ENCODE assay signal across 10 mouse cellular contexts in genomic region chr2:72628626-72629470, GRCm38 (mm10).
DNase-seq lines count a peak whose midpoint lies in the region; ATAC-seq and TF ChIP-seq lines count a peak whose summit lies in the region.
"Had no signal": no experiment of that assay in that cellular context is flagged by ENCODE, and none has a peak within 500 bp of the region (broad histone marks: within the 10 kb centered on the region; RNA-seq: fewer than 3 reads in every experiment).

No protein-coding gene starts in this region.

- H3K9me3 ChIP-seq in forebrain, embryonic 10.5 days = peaks cover 2% of the 10 kb centered on the region; the same call in 1 of the 2 replicates
- no peaks in the 10 kb centered on the region for H3K9me3 ChIP-seq in forebrain, embryonic 11.5 days (ENCODE audit: control insufficient read depth, low read length)
- H3K9me3 ChIP-seq in limb, embryonic 14.5 days (ENCODE audit: control insufficient read depth, low read length) = no peaks in the 10 kb centered on the region
- H3K9me3 ChIP-seq: liver, embryonic 13.5 days had no signal

- ATAC-seq in forebrain, embryonic 11.5 days (replicated peaks; ENCODE audit: low FRiP score) = no peak
- ATAC-seq in limb, embryonic 14.5 days (ENCODE audit: low FRiP score, low read depth) = no peak
- ATAC-seq: Patski had no signal

- TF ChIP-seq POLR2A in embryonic fibroblast, embryonic 13.5 days (IDR thresholded peaks at IDR 0.05; ENCODE audit: low read depth, low read length) = no peak
- no peak for TF ChIP-seq POLR2A in limb, embryonic 14.5 days (IDR thresholded peaks at IDR 0.05; ENCODE audit: borderline replicate concordance, extremely low read depth, insufficient read depth, insufficient read length)

- no peak overlapping the region for H3K9ac ChIP-seq in forebrain, embryonic 11.5 days (ENCODE audit: low read length)
- H3K9ac ChIP-seq in limb, embryonic 14.5 days (ENCODE audit: low read depth, low read length, severe bottlenecking) = no peak overlapping the region
- H3K9ac ChIP-seq: liver, embryonic 13.5 days had no signal

- 62% methylated on average over 16 of the region's 16 CpGs for WGBS in forebrain, embryonic 10.5 days
- WGBS in forebrain, embryonic 11.5 days = 45% methylated on average over 16 of the region's 16 CpGs
- 42% methylated on average over 16 of the region's 16 CpGs for WGBS in limb, embryonic 14.5 days

- TF ChIP-seq CTCF in left cerebral cortex, adult 2 months (IDR thresholded peaks at IDR 0.05) = no peak
- no peak for TF ChIP-seq CTCF in embryonic fibroblast, embryonic 13.5 days (IDR thresholded peaks at IDR 0.05; ENCODE audit: borderline replicate concordance, insufficient read depth, low read length)

- no peak overlapping the region for H3K4me3 ChIP-seq in forebrain, embryonic 10.5 days
- H3K4me3 ChIP-seq in forebrain, embryonic 11.5 days (ENCODE audit: low read depth, low read length) = no peak overlapping the region
- H3K4me3 ChIP-seq in left cerebral cortex, adult 2 months = 0 out of 2 replicates have a peak overlapping the region, but pooled peaks have one; percentile 17
- H3K4me3 ChIP-seq in embryonic fibroblast, embryonic 13.5 days (ENCODE audit: insufficient read depth, low read length) = no peak overlapping the region
- H3K4me3 ChIP-seq in limb, embryonic 14.5 days (replicated peaks; ENCODE audit: low read length) = no peak overlapping the region
- H3K4me3 ChIP-seq: liver, embryonic 13.5 days had no signal

- H3K4me1 ChIP-seq in forebrain, embryonic 10.5 days = peaks cover 32% of the 10 kb centered on the region
- H3K4me1 ChIP-seq in forebrain, embryonic 11.5 days (replicated peaks; ENCODE audit: control insufficient read depth, insufficient read depth, low read length) = peaks cover 5% of the 10 kb centered on the region; the same call in 1 of the 2 replicates
- H3K4me1 ChIP-seq in embryonic fibroblast, embryonic 13.5 days (ENCODE audit: control insufficient read depth, insufficient read depth, low read length) = peaks cover 3% of the 10 kb centered on the region
- H3K4me1 ChIP-seq in limb, embryonic 14.5 days (ENCODE audit: control insufficient read depth, insufficient read depth, low read length) = peaks cover 11% of the 10 kb centered on the region; the same call in 1 of the 2 replicates
- H3K4me1 ChIP-seq: liver, embryonic 13.5 days had no signal

- H3K27ac ChIP-seq in forebrain, embryonic 10.5 days = peak overlapping the region; percentile 27; the same call in 1 of the 2 replicates
- H3K27ac ChIP-seq in forebrain, embryonic 11.5 days (ENCODE audit: low read depth, low read length) = no peak overlapping the region
- no peak overlapping the region for H3K27ac ChIP-seq in left cerebral cortex, adult 2 months
- peak overlapping the region; percentile 81 for H3K27ac ChIP-seq in embryonic fibroblast, embryonic 13.5 days (ENCODE audit: insufficient read depth, low read length)
- peak overlapping the region; percentile 48; the same call in 1 of the 2 replicates for H3K27ac ChIP-seq in limb, embryonic 14.5 days (replicated peaks; ENCODE audit: low read depth, low read length)
- H3K27ac ChIP-seq: liver, embryonic 13.5 days had no signal

- no peak overlapping the region for H3K4me2 ChIP-seq in forebrain, embryonic 11.5 days (ENCODE audit: low read depth, low read length, severe bottlenecking)
- H3K4me2 ChIP-seq in limb, embryonic 14.5 days (replicated peaks; ENCODE audit: low read depth, low read length, severe bottlenecking) = 0 out of 2 replicates have a peak overlapping the region, but pooled peaks have one; percentile 5
- H3K4me2 ChIP-seq: liver, embryonic 13.5 days had no signal

- H3K27me3 ChIP-seq in forebrain, embryonic 10.5 days (ENCODE audit: poor library complexity, severe bottlenecking) = peaks cover 14% of the 10 kb centered on the region; the same call in 1 of the 2 replicates
- no peaks in the 10 kb centered on the region for H3K27me3 ChIP-seq in forebrain, embryonic 11.5 days (ENCODE audit: control insufficient read depth, insufficient read depth, low read length)
- no peaks in the 10 kb centered on the region for H3K27me3 ChIP-seq in limb, embryonic 14.5 days (ENCODE audit: control insufficient read depth, insufficient read depth, low read length)
- H3K27me3 ChIP-seq: liver, embryonic 13.5 days; Patski had no signal

- no peak for DNase-seq in forebrain, embryonic 10.5 days (ENCODE audit: extremely low spot score, low spot score)
- no peak for DNase-seq in forebrain, embryonic 11.5 days (ENCODE audit: low spot score)
- DNase-seq in left cerebral cortex, adult 2 months (ENCODE audit: extremely low spot score in 1 of 2, low spot score in 2 of 2) = no peak
- DNase-seq in left cerebral cortex, adult 9 months (ENCODE audit: low spot score in 2 of 2) = no peak
- DNase-seq in limb, embryonic 14.5 days (ENCODE audit: low spot score) = peak; percentile 73
- DNase-seq in testis, postnatal 14 days (ENCODE audit: low spot score) = no peak
- DNase-seq in thymus, postnatal 36 days = no peak
- DNase-seq: liver, embryonic 13.5 days had no signal

- H3K36me3 ChIP-seq in forebrain, embryonic 10.5 days (replicated peaks) = no peaks in the 10 kb centered on the region
- no peaks in the 10 kb centered on the region for H3K36me3 ChIP-seq in forebrain, embryonic 11.5 days (ENCODE audit: control insufficient read depth, insufficient read depth, low read length)
- no peaks in the 10 kb centered on the region for H3K36me3 ChIP-seq in limb, embryonic 14.5 days (ENCODE audit: control insufficient read depth, insufficient read depth, low read length)
- H3K36me3 ChIP-seq: liver, embryonic 13.5 days had no signal

- intact Hi-C loops in left cerebral cortex, adult 2 months (cut with DNase I) = loop anchor here (5.0 kb wide), 1 partner anchor 112 kb away; no protein-coding TSS in a partner anchor

Comparison
In these comparisons a context has a peak if more than half of its experiments do, and no peak if none do; other contexts are left out.
1. H3K27ac ChIP-seq: peak in forebrain, embryonic 10.5 days (single experiment), embryonic fibroblast, embryonic 13.5 days (single experiment) and limb, embryonic 14.5 days (single experiment); none in forebrain, embryonic 11.5 days (single experiment) and left cerebral cortex, adult 2 months (single experiment).